Mouse (Mus musculus): ENCODE data around the gene Hspbap1. TPM values are rescaled to one million over a fixed set of nuclear protein-coding genes. Genes with fewer than 3 reads are reported as not detected.
A peak's percentile ranks its signal among the peaks of the same experiment; 100 is the strongest.

Hspbap1 gene
- total RNA-seq, 2 experiments from 2014 or later, result 6.1 to 7.1 TPM

DNA sequence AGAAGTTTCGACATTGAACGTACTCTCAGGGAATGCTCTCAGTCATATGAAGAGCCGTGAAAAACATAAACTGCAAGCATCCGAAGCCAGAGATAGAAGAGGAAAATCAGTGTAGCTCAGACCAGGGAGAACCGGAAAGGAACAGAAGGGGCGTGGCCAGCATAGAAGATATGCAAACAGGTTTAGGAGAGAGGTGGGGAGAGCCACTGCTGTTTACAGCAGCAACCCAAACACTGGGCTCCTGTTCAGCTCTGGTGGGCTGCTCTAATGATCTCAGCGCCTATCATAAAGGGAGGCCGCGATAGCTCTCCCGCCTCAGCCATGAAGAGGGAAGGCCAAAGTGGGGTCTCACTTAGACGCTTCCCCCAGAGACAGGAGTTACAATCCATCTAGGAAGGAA lies 97.6 kb downstream of the Hspbap1 start:
- DNase-seq (ENCODE audit: low spot score in 2 of 2), result no peak
- intact Hi-C loops (cut with DNase I), result no loop called here

DNA sequence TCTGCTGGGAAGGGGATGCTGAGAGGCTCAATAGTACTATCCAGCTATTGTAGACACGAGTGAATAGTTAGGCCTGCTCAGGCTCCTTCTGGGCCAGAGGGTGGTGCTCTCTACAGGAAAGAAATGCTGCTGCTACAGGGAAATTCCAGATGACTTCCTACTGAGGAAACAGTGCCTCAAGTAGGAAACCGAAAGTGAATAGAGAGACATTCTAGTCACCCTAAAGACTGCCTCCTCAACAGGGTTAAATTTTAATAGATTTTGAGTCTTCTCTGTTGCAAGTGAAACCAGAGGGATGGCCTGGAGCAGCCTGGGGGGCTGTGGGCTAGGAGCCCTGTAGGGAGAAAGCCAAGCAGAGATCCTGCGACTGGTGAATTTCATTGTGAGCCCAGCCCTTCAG lies 99.0 kb downstream of the Hspbap1 start:
- intact Hi-C loops (cut with DNase I), result no loop called here
- no peak for DNase-seq (ENCODE audit: low spot score in 2 of 2)

DNA sequence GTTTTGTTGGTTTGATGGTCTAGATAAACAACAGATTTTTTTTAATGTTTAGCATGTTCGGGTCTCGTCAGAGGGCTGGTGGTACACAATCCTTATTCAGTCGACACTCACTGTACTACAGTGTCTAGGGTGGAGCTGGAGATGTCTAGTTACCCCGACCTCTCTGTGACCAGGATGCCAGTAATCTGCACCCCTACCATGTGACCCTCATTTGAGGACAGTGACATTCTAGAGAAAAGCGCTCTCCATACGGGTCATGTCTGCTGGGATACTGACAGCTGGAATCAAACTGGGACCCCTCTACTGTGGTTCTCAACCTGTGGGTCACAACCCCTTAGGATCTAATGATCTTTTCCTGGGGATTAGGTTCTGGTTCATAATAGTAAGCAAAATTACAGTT lies 99.5 kb downstream of the Hspbap1 start:
- intact Hi-C loops (cut with DNase I), result loop anchor here (2.0 kb wide), 1 partner anchor 69 kb away; the partner anchor contains the start of genes Dtx3l and Parp9
- DNase-seq (ENCODE audit: low spot score in 2 of 2), result no peak

DNA sequence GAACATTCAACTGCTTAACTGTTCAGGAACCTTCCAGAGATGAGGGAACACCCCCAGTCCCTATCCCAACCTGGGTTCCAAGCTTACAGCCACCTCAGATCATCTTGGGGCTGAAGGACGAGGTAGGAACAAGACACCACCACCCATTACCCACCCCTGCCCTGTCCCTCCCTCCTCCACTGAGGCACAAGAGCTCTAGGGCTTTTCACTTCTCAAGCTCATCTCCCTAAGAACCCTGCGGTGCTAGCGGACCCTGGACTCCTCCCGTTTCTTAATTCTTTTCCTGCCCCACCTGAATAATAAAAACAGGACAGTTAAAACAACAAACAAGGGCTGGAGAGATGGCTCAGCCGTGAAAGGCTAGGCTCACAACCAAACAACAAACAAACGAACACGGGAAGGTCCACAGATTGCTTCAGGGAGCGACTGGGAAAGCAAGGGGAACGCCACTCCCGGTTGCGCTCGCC lies 100.4 kb downstream of the Hspbap1 start:
- intact Hi-C loops (cut with DNase I), result loop anchor here (2.0 kb wide), 1 partner anchor 68 kb away; the partner anchor contains the start of genes Dtx3l and Parp9
- no peak for DNase-seq (ENCODE audit: low spot score in 2 of 2)

DNA sequence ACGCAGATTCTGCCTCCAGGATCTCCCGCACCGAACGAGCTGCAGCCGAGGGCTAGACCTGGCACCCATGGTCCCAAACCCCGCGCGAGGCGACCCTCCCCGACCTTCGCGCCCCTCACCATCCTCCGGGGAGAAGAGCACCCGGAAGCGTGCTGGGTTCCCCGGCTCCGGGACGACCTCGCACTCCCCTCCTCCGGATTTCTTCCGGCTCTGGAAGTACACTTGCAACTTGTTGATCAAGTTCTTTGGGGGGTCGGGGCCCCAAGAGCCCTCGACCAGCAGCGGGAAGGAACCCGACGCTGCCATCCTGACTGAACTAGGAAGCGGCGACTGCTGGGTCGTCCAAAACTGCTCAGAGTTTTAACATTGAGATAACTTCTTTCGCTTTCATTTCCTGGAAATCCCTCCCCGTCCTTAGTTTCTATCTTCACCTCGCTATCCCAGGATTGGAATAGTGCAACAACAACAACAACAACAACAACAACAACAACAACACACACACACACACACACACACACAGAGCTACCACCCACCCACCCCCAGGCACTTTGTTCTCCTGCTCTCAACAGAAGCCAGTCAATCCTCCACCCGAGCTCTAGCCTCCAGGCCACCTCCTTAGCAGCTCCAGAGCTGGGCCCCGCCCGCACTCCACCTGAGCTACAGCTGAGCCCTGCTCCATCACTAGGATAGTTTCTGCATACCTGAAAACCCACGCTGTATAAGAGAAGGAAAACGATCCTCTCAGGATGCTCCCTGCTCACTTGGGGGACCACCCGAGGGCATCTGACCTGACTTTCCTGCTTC lies 101.1 kb downstream of the Hspbap1 start, which contains the start of gene Parp14:
TSS of gene Parp14 (minus strand) at position 497 of the 804 bp plus-strand sequence.
- peak in 1 of 2 experiments; percentile 18 for DNase-seq (ENCODE audit: low spot score in 2 of 2)
- intact Hi-C loops (cut with DNase I), result loop anchor here (2.0 kb wide), 1 partner anchor 68 kb away; the partner anchor contains the start of genes Dtx3l and Parp9

DNA sequence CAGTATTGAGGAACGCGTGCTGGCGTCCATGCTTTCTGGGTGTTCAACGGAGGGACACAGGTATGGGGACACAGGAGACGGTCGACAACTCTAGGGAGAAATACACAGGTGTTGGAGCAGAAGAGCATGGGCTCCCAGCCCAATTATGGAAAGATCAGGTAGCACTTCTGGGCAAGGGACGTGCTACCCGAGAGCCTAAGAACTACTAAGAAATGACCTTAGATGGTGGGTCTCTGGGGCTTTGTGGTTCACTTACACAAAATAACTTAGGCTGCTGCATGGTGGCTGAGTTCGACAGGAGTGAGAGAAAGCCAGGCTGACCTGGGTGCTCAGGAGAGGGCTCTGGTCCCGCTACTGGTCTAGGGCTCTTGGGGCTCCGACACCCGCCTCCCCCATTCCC lies 101.7 kb downstream of the Hspbap1 start:
- intact Hi-C loops (cut with DNase I), result loop anchor here (2.0 kb wide), 1 partner anchor 67 kb away; the partner anchor contains the start of genes Dtx3l and Parp9

DNA sequence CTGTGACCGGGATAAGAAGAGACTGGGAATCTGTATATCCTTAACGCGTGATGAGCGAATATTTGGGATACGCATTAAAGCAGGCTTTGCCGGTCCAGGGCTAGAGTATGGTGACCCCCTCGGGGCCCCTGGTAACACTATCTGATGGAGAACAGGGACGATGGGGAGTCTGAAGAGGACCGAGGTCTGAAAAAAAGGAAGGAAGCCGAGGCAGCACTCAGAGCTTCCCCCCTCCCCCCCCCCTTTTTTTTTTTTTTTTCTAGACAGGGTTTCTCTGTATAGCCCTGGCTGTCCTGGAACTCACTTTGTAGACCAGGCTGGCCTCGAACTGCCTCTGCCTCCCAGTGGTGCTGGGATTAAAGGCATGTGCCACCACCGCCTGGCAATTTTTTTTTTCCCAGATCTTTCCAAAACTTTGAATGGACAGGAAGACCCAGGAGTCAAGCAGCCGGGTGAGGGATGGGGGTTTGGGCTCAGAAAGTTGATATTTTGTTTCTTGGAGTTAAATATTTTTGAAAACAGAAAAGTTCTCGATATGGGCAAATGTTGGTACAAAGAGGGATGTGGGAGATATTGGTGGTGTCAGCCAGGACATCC lies 102.3 kb downstream of the Hspbap1 start:
- DNase-seq (ENCODE audit: low spot score in 2 of 2), result no peak
- intact Hi-C loops (cut with DNase I), result no loop called here

More for the DNA sequence above, 101.7 kb downstream of the Hspbap1 start:
- no peak for DNase-seq (ENCODE audit: low spot score in 2 of 2)

DNA sequence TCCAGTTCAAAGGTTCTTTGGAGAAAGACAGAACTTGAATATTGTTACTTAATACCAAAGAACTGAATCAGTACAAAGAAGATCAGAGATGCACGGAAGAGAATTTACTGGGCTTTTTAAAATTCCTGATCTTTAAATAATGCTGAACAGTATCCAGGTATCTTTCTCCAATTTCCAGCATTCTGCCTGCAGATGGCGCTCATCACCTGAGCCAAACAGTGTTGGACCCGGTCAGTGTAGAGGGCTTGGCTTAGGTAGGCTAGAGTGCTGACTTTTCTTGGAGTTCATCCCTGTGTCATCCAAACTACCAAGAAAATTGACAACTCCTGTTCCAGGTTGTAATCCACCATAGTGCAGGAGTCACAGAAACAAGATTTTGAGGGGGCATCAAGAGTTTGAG lies 104.2 kb downstream of the Hspbap1 start:
- intact Hi-C loops (cut with DNase I), result no loop called here
- DNase-seq (ENCODE audit: low spot score in 2 of 2), result peak in 1 of 2 experiments; percentile 13

Other genes with a start within 250 kb of the Hspbap1 start
- gene Sema5b, start 229.2 kb upstream of the Hspbap1 start, total RNA-seq (2021), result 10 to 100 TPM; 12.7 to 20.4 TPM
- 10 to 100 TPM; 64.1 to 74.7 TPM for gene Dirc2, start 1.0 kb upstream of the Hspbap1 start, total RNA-seq (2021)
- 1 to 10 TPM; 1.0 to 1.4 TPM for gene Parp14, start 101.2 kb downstream of the Hspbap1 start, total RNA-seq (2021)
- 1 to 10 TPM; 1.8 to 2.9 TPM for gene Parp9, start 168.1 kb downstream of the Hspbap1 start, total RNA-seq (2021)
- 1 to 10 TPM; 3.9 to 4.2 TPM for gene Dtx3l, start 168.8 kb downstream of the Hspbap1 start, total RNA-seq (2021)
- 100 to 1,000 TPM; 135 to 137 TPM for gene Kpna1, start 208.4 kb downstream of the Hspbap1 start, total RNA-seq (2021)